Comparison of ENCODE assay signal across 10 mouse cellular contexts in genomic region chr15:77911065-77911464, GRCm38 (mm10). TPM values are rescaled to one million over a fixed set of nuclear protein-coding genes. Genes with fewer than 3 reads are reported as not detected.
A peak's percentile ranks its signal among the peaks of the same experiment; 100 is the strongest.
DNase-seq lines count a peak whose midpoint lies in the region; ATAC-seq and TF ChIP-seq lines count a peak whose summit lies in the region.
"Had no signal": no experiment of that assay in that cellular context is flagged by ENCODE, and none has a peak within 500 bp of the region (broad histone marks: within the 10 kb centered on the region; RNA-seq: fewer than 3 reads in every experiment).

No protein-coding gene starts in this region.

- 21% methylated on average over 2 of the region's 2 CpGs for WGBS in kidney, embryonic 14.5 days
- WGBS in heart, postnatal 0 days, result 13% methylated on average over 2 of the region's 2 CpGs
- 11% methylated on average over 2 of the region's 2 CpGs for WGBS in stomach, embryonic 15.5 days

- ATAC-seq in kidney, embryonic 14.5 days (ENCODE audit: low FRiP score, low TSS enrichment), result no peak
- ATAC-seq in heart, postnatal 0 days (ENCODE audit: insufficient read depth, low read depth), result peak; percentile 77
- peak; percentile 71; the same call in 1 of the 2 replicates for ATAC-seq in stomach, embryonic 15.5 days (ENCODE audit: insufficient read depth, low FRiP score, low read depth)

- no peak overlapping the region for H3K9ac ChIP-seq in kidney, embryonic 14.5 days (ENCODE audit: low read depth, low read length)
- H3K9ac ChIP-seq in heart, postnatal 0 days (replicated peaks; ENCODE audit: low read depth, low read length), result no peak overlapping the region
- H3K9ac ChIP-seq in stomach, embryonic 15.5 days, result no peak overlapping the region

- peaks cover 24% of the 10 kb centered on the region for H3K4me1 ChIP-seq in kidney, embryonic 14.5 days (ENCODE audit: control insufficient read depth, insufficient read depth, low read length)
- peaks cover 9% of the 10 kb centered on the region for H3K4me1 ChIP-seq in heart, postnatal 0 days (ENCODE audit: control insufficient read depth, insufficient read depth)
- peaks cover 20% of the 10 kb centered on the region for H3K4me1 ChIP-seq in stomach, embryonic 15.5 days

- TF ChIP-seq CTCF in heart, postnatal 0 days (IDR thresholded peaks at IDR 0.05; ENCODE audit: low read depth), result no peak

- H3K9me3 ChIP-seq in kidney, embryonic 14.5 days (ENCODE audit: control insufficient read depth, low read length), result no peaks in the 10 kb centered on the region
- H3K9me3 ChIP-seq in heart, postnatal 0 days (replicated peaks; ENCODE audit: control insufficient read depth, low read length), result no peaks in the 10 kb centered on the region
- H3K9me3 ChIP-seq in stomach, embryonic 15.5 days, result no peaks in the 10 kb centered on the region
- H3K9me3 ChIP-seq: G1E had no signal

- DNase-seq in kidney, adult 11 months, result peak; percentile 93
- DNase-seq in heart, postnatal 0 days (ENCODE audit: low spot score), result peak; percentile 69
- DNase-seq in liver, result peak; percentile 41
- no peak for DNase-seq in spleen, postnatal 10 days (ENCODE audit: low spot score in 2 of 2)
- no peak for DNase-seq in cerebellum, postnatal 4 days (ENCODE audit: low spot score in 2 of 2)
- DNase-seq in left cerebral cortex, postnatal 4 days, result no peak
- DNase-seq: thymus, postnatal 25 days had no signal

- no peak overlapping the region for H3K4me2 ChIP-seq in kidney, embryonic 14.5 days (replicated peaks; ENCODE audit: low read depth, low read length)
- no peak overlapping the region for H3K4me2 ChIP-seq in heart, postnatal 0 days (ENCODE audit: low read depth, low read length)
- no peak overlapping the region for H3K4me2 ChIP-seq in stomach, embryonic 15.5 days

- no peak for TF ChIP-seq EP300 in heart, postnatal 0 days (IDR thresholded peaks at IDR 0.05; ENCODE audit: low read depth)

- H3K27ac ChIP-seq in kidney, embryonic 14.5 days (ENCODE audit: low read depth, low read length), result no peak overlapping the region
- H3K27ac ChIP-seq in heart, postnatal 0 days (ENCODE audit: low read depth), result peak overlapping the region; percentile 53; the same call in 1 of the 2 replicates
- peak overlapping the region; percentile 44; the same call in 1 of the 2 replicates for H3K27ac ChIP-seq in stomach, embryonic 15.5 days

- intact Hi-C loops in left cerebral cortex, postnatal 4 days (cut with DNase I), result no loop called here

- H3K27me3 ChIP-seq in kidney, embryonic 14.5 days (ENCODE audit: control insufficient read depth, insufficient read depth, low read length), result no peaks in the 10 kb centered on the region
- no peaks in the 10 kb centered on the region for H3K27me3 ChIP-seq in heart, postnatal 0 days (ENCODE audit: control insufficient read depth, insufficient read depth, low read length)
- H3K27me3 ChIP-seq in stomach, embryonic 15.5 days (replicated peaks), result no peaks in the 10 kb centered on the region

- no peak overlapping the region for H3K4me3 ChIP-seq in kidney, embryonic 14.5 days (ENCODE audit: low read length)
- H3K4me3 ChIP-seq in heart, postnatal 0 days (ENCODE audit: low read depth, low read length), result no peak overlapping the region
- no peak overlapping the region for H3K4me3 ChIP-seq in stomach, embryonic 15.5 days (replicated peaks)

- peaks cover 26% of the 10 kb centered on the region for H3K36me3 ChIP-seq in kidney, embryonic 14.5 days (ENCODE audit: control insufficient read depth, insufficient read depth, low read length)
- H3K36me3 ChIP-seq in heart, postnatal 0 days (replicated peaks; ENCODE audit: control insufficient read depth, insufficient read depth, low read length), result peaks cover 23% of the 10 kb centered on the region
- peaks cover 23% of the 10 kb centered on the region for H3K36me3 ChIP-seq in stomach, embryonic 15.5 days

RNA-seq across cellular contexts. Expression of gene Txn2, which starts 17.7 kb away (rescaled TPM):
- 269 and 294 TPM in 2 replicates for polyA plus RNA-seq in kidney, embryonic 14.5 days (2014; fragmentation: Nextera tagmentation; extraction: Ambion mirVana)
- total RNA-seq in heart, postnatal 0 days (2014; rRNA removed; ENCODE audit: low replicate concordance), result 72.2 and 106 TPM in 2 replicates
- polyA plus RNA-seq in heart, postnatal 0 days (2015; fragmentation: Nextera tagmentation; extraction: Ambion mirVana), result 317 and 322 TPM in 2 replicates
- 259 and 260 TPM in 2 replicates for polyA plus RNA-seq in stomach, embryonic 15.5 days (2015; fragmentation: Nextera tagmentation; extraction: Ambion mirVana)
- 10 to 100 TPM; 91.0 to 92.4 TPM for total RNA-seq in left cerebral cortex, postnatal 4 days (2021)

RNA-seq across cellular contexts. Expression of gene Foxred2, which starts 45.5 kb away (rescaled TPM):
- polyA plus RNA-seq in kidney, embryonic 14.5 days (2014; fragmentation: Nextera tagmentation; extraction: Ambion mirVana), result 4.2 and 6.2 TPM in 2 replicates
- 1.0 and 1.2 TPM in 2 replicates for total RNA-seq in heart, postnatal 0 days (2014; rRNA removed; ENCODE audit: low replicate concordance)
- polyA plus RNA-seq in heart, postnatal 0 days (2015; fragmentation: Nextera tagmentation; extraction: Ambion mirVana), result 0.12 and 0.16 TPM in 2 replicates
- polyA plus RNA-seq in stomach, embryonic 15.5 days (2015; fragmentation: Nextera tagmentation; extraction: Ambion mirVana), result 3.1 and 3.7 TPM in 2 replicates
- 10 to 100 TPM; 19.1 to 20.3 TPM for total RNA-seq in left cerebral cortex, postnatal 4 days (2021)

RNA-seq across cellular contexts. Expression of gene Eif3d, which starts 59.5 kb away (rescaled TPM):
- 188 and 247 TPM in 2 replicates for polyA plus RNA-seq in kidney, embryonic 14.5 days (2014; fragmentation: Nextera tagmentation; extraction: Ambion mirVana)
- total RNA-seq in heart, postnatal 0 days (2014; rRNA removed; ENCODE audit: low replicate concordance), result 99.5 and 110 TPM in 2 replicates
- 80.0 and 90.6 TPM in 2 replicates for polyA plus RNA-seq in heart, postnatal 0 days (2015; fragmentation: Nextera tagmentation; extraction: Ambion mirVana)
- polyA plus RNA-seq in stomach, embryonic 15.5 days (2015; fragmentation: Nextera tagmentation; extraction: Ambion mirVana), result 193 and 199 TPM in 2 replicates
- 100 to 1,000 TPM; 130 to 141 TPM for total RNA-seq in left cerebral cortex, postnatal 4 days (2021)

Comparison
In these comparisons a context has a peak if more than half of its experiments do, and no peak if none do; other contexts are left out.
1. DNase-seq: peak in kidney, adult 11 months (single experiment), heart, postnatal 0 days (single experiment) and liver (single experiment); none in spleen, postnatal 10 days (0 of 2), cerebellum, postnatal 4 days (0 of 2) and left cerebral cortex, postnatal 4 days (single experiment).